Mouse (Mus musculus) heart, embryonic 13.5 days (tissue): ENCODE data around the gene Ntrk3. TPM values are rescaled to one million over a fixed set of nuclear protein-coding genes. Genes with fewer than 3 reads are reported as not detected.

ENCODE experiments used
- ATAC-seq: fragments of 200-750 bp; cut with Nextera tagmentation; 2 replicates; pipeline ENCODE4 v1.8.0; 2017; ENCODE audit warnings: moderate TSS enrichment; ENCODE audit not compliant: insufficient number of reproducible peaks, low FRiP score, low TSS enrichment; ENCODE audit errors: extremely low read depth
- H3K27ac ChIP-seq: fragments of 300-500 bp; sonication (generic); replicated peaks from 2 replicates; pipeline ENCODE4 v1.5.1; 2015; ENCODE audit warnings: moderate library complexity, mild to moderate bottlenecking, inconsistent platforms
- H3K27me3 ChIP-seq: fragments of 300-500 bp; sonication (generic); replicated peaks from 2 replicates; pipeline ENCODE4 v1.6.1; 2015; ENCODE audit warnings: mild to moderate bottlenecking, inconsistent platforms
- H3K36me3 ChIP-seq: fragments of 300-500 bp; sonication (generic); 2 replicates; pipeline ENCODE4 v1.6.1; 2015; ENCODE audit warnings: mild to moderate bottlenecking, inconsistent platforms
- H3K4me1 ChIP-seq: fragments of 300-500 bp; sonication (generic); 2 replicates; pipeline ENCODE4 v1.6.1; 2015; ENCODE audit warnings: inconsistent platforms
- H3K4me2 ChIP-seq: fragments of 300-500 bp; sonication (generic); 2 replicates; pipeline ENCODE4 v1.6.1; 2015; ENCODE audit warnings: inconsistent platforms, mild to moderate bottlenecking, moderate library complexity
- H3K4me3 ChIP-seq: fragments of 300-500 bp; sonication (generic); 2 replicates; pipeline ENCODE4 v1.5.1; 2015; ENCODE audit warnings: moderate library complexity, mild to moderate bottlenecking, inconsistent platforms
- H3K9ac ChIP-seq: fragments of 300-500 bp; sonication (generic); 2 replicates; pipeline ENCODE4 v1.6.1; 2015; ENCODE audit warnings: inconsistent platforms, mild to moderate bottlenecking, moderate library complexity
- H3K9me3 ChIP-seq: fragments of 300-500 bp; sonication (generic); 2 replicates; pipeline ENCODE4 v1.6.1; 2016; ENCODE audit warnings: inconsistent platforms
- WGBS: fragments of 180-500 bp; shearing (Covaris S2); methylation state at CpG from one replicate; pipeline ENCODE4 v1.1.7; 2015; ENCODE audit warnings: mixed read lengths; 5-methylcytosine and 5-hydroxymethylcytosine counted together
- polyA plus RNA-seq: library from polyadenylated mRNA; unstranded; fragments of >200 nt; fragmentation: Nextera tagmentation; extraction: Ambion mirVana; gene quantifications from 2 replicates; pipeline ENCODE4 v1.2.1, GENCODE M21; 2015

Ntrk3 gene
- polyA plus RNA-seq, 1 experiment from 2014 or later: 1.1 TPM

DNA sequence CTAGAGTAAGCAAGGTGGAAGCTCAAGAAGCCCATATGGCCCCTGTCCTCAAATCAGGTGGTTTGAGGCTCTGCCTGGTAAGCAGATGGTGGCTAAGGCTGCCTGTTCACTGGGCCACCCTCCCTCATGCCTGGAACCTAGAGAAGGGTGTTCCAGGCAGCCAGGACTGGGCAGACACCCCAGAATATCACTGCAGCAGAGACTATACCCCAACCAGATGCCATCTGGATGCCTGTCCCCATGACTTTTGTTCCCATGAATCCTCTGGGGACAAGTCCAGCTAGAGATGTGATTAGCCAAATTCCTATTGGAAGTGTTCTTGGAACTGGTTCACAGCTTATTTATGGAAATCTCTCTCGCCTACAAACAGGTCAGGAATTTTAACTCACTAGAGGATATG, 351.8 kb downstream of the Ntrk3 start:
- no peak overlapping the region for H3K9ac ChIP-seq
- no peaks in the 10 kb centered on the region for H3K36me3 ChIP-seq
- no peak overlapping the region for H3K27ac ChIP-seq
- no peak overlapping the region for H3K4me2 ChIP-seq
- 41% methylated on average over 1 of the region's 1 CpGs for WGBS
- no peak overlapping the region for H3K4me3 ChIP-seq
- H3K4me1 ChIP-seq: no peaks in the 10 kb centered on the region
- ATAC-seq: no peak
- H3K27me3 ChIP-seq: no peaks in the 10 kb centered on the region
- H3K9me3 ChIP-seq: no peaks in the 10 kb centered on the region

DNA sequence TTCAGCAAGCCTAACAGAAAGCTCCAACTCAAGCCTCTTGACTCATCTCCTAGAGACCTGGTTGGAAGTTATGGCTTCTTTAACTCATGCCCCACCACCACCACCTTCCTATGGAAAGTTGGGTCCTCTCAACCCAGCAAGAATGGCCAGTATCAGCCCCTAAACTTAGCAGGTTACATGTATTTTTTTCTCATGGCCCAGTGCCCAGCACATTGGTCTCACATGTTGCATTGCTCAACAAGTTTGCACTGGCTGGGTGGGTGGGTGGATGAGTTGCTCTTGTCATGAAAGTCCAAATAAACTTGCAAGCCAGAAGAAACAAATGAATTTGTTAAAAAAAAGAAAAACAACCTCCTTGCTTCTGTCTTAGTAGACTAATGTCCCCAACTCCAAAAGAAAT, 353.7 kb downstream of the Ntrk3 start:
- Histone ChIP-seq H3K36me3 (no peaks in the 10 kb centered on the region), H3K4me3 (no peak overlapping the region), H3K9ac (no peak overlapping the region), H3K27ac (no peak overlapping the region), H3K27me3 (no peaks in the 10 kb centered on the region), H3K9me3 (no peaks in the 10 kb centered on the region), H3K4me2 (no peak overlapping the region), H3K4me1 (no peaks in the 10 kb centered on the region)
- no peak for ATAC-seq

DNA sequence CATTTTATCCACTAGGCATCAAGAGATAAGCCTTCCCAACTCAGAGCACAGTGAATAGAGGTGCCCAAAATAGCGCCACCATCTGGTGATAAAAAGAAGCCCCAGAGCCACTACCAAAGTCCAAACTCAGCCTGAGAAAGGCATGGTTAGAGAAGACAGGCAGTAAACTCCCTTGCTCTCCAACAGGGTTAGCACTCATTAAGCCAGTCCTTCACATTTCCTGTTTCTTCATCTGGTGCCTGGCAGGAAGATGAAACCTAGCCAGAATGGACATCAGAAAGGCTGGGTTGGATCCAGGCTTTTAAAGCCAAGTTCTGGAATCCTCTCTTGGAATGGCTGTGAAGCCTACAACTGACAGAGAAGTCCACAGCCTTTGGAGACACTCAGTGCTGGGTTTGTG, 355.7 kb downstream of the Ntrk3 start:
- Histone ChIP-seq H3K36me3 (no peaks in the 10 kb centered on the region), H3K27me3 (no peaks in the 10 kb centered on the region), H3K4me3 (no peak overlapping the region), H3K27ac (no peak overlapping the region), H3K4me2 (no peak overlapping the region), H3K9me3 (no peaks in the 10 kb centered on the region), H3K9ac (no peak overlapping the region), H3K4me1 (no peaks in the 10 kb centered on the region)
- WGBS: 23% methylated on average over 1 of the region's 1 CpGs
- ATAC-seq: no peak

DNA sequence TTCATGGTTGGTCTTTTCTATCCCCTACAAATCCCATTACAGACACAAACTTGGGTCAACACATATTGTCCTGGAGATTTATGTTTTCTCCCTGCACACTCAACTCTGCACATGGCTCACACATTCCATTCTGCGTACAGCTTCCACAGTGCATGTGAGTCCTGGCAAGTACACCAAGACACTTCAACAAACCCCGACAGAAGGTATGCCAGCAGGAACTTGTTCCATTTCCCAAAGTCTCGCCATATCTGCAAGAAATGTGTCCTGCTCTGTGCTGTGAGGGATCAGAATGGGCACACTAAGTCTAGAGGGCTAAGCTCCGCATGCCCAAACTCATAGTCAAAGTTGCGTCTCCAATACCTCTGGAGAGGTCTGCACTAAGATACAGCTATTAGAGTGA, 358.0 kb downstream of the Ntrk3 start:
- H3K9ac ChIP-seq: no peak overlapping the region
- ATAC-seq: no peak
- no peak overlapping the region for H3K4me3 ChIP-seq
- H3K36me3 ChIP-seq: no peaks in the 10 kb centered on the region
- no peak overlapping the region for H3K27ac ChIP-seq
- H3K27me3 ChIP-seq: no peaks in the 10 kb centered on the region
- no peak overlapping the region for H3K4me2 ChIP-seq
- WGBS: 68% methylated on average over 5 of the region's 5 CpGs
- no peaks in the 10 kb centered on the region for H3K4me1 ChIP-seq
- no peaks in the 10 kb centered on the region for H3K9me3 ChIP-seq

DNA sequence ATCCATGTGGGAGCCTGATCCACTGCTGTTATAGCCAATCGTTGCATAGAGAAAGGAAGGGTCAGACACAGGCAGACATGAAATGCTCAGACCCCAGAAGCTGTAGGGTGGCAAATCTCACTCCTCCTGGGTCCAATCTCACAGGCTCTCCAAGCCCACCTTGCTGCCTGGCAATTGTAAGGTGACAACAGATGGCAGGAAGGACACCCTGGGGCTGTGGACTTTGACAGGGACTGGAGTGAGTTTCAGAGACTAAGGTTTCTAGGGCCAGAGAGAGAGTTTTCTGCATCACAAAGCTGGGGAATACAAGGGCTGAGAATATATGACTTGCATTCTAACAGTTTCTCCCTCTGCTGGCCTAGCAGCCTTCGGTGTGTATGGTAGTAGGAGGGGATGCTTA, 359.5 kb downstream of the Ntrk3 start:
- no peak overlapping the region for H3K9ac ChIP-seq
- no peak for ATAC-seq
- H3K36me3 ChIP-seq: no peaks in the 10 kb centered on the region
- no peak overlapping the region for H3K4me3 ChIP-seq
- H3K9me3 ChIP-seq: no peaks in the 10 kb centered on the region
- H3K27ac ChIP-seq: no peak overlapping the region
- H3K27me3 ChIP-seq: no peaks in the 10 kb centered on the region
- no peaks in the 10 kb centered on the region for H3K4me1 ChIP-seq
- H3K4me2 ChIP-seq: no peak overlapping the region
- 41% methylated on average over 2 of the region's 2 CpGs for WGBS

DNA sequence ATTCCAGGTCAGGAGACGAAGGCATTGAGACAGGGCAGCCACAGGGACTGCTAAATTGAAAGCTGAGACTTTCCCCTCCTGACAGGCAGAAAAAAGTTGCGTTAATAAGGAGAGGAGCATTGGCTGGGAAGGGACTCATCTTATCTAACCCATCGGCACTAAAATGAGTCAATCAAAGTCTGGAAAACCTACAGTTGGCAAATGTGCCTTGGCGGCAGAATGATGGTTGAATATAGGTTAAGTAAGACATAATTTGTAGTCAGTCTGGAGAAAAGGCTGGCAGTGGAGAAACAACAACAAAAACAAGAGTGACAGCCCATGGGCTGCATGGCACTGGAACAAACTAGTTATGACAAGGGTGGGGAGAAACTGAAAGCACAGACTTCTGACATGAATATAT, 360.9 kb downstream of the Ntrk3 start:
- Histone ChIP-seq H3K4me1 (peaks cover 7% of the 10 kb centered on the region; the same call in 1 of the 2 replicates), H3K9ac (no peak overlapping the region), H3K27ac (no peak overlapping the region), H3K36me3 (no peaks in the 10 kb centered on the region), H3K27me3 (no peaks in the 10 kb centered on the region), H3K4me2 (no peak overlapping the region), H3K4me3 (no peak overlapping the region), H3K9me3 (no peaks in the 10 kb centered on the region)
- ATAC-seq: no peak
- 46% methylated on average over 4 of the region's 4 CpGs for WGBS

DNA sequence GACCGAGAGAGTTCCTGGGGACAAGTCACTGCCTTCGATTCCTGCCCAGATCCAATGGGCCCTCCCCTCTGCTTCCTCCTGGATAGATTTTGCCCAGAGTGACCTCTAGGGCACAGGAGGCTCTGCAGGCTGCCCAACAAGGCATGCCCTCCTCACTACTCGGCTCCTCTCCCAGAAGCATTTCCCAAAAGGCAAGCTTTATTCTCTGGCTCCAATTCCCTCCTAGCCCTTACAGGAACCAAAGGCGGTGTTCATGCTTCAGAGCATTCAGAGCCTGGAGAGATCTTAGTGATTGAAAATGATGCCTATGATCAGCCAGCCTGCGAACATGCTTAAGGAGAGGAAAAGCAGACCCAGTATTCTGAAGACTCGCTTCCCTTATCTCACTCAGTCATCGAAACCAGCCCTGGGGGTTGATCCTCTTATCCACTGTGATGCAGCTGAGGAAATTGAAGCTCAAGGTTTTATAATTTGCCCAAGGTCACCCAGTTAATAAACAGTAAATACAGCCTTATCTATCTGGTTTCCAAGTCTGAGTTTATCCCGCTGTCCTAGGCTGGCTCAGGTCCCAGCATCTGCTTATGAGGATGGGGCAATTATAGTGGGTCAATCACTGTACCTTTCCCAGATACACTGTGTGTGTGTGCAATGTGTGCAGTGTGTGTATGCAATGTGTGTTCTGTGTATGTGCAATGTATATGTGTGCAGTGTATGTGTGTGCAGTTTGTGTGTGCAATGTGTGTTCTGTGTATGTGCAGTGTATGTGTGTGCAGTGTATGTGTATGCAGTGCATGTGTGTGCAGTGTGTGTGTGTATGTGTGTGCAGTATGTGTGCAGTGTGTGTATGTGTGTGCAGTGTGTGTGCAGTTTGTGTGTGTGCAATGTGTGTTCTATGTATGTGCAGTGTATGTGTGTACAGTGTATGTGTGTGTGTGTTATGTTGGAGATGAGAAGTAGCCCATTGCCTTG, 376.2 kb downstream of the Ntrk3 start:
- 56% methylated on average over 8 of the region's 8 CpGs for WGBS
- H3K9me3 ChIP-seq: no peaks in the 10 kb centered on the region
- no peaks in the 10 kb centered on the region for H3K36me3 ChIP-seq
- no peak overlapping the region for H3K4me2 ChIP-seq
- no peak overlapping the region for H3K4me3 ChIP-seq
- H3K27ac ChIP-seq: no peak overlapping the region
- H3K27me3 ChIP-seq: no peaks in the 10 kb centered on the region
- no peak overlapping the region for H3K9ac ChIP-seq
- no peak for ATAC-seq
- H3K4me1 ChIP-seq: no peaks in the 10 kb centered on the region

DNA sequence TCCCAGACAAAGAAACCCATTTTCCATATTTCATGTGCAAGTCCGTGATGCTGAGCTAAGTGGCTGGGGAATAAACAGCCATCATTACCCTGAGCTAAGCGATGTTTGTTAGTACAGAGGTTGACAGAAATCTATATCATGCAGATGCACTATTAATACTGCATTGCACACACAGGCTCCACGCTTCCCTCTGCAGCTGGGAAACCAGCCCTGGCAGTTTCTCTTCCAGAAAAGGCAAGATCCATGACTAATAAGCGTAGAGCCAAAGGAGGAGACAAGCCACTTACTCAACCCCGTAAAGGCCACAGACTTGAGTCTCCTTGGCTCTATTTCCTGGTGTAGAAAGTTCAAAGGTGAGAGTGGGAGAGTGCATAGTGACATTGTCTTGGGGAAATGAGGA, 390.3 kb downstream of the Ntrk3 start:
- ATAC-seq: no peak
- H3K27ac ChIP-seq: no peak overlapping the region
- WGBS: 73% methylated on average over 5 of the region's 5 CpGs
- H3K27me3 ChIP-seq: no peaks in the 10 kb centered on the region
- H3K4me1 ChIP-seq: no peaks in the 10 kb centered on the region
- H3K36me3 ChIP-seq: no peaks in the 10 kb centered on the region
- no peak overlapping the region for H3K4me3 ChIP-seq
- H3K4me2 ChIP-seq: no peak overlapping the region
- no peaks in the 10 kb centered on the region for H3K9me3 ChIP-seq
- H3K9ac ChIP-seq: no peak overlapping the region

DNA sequence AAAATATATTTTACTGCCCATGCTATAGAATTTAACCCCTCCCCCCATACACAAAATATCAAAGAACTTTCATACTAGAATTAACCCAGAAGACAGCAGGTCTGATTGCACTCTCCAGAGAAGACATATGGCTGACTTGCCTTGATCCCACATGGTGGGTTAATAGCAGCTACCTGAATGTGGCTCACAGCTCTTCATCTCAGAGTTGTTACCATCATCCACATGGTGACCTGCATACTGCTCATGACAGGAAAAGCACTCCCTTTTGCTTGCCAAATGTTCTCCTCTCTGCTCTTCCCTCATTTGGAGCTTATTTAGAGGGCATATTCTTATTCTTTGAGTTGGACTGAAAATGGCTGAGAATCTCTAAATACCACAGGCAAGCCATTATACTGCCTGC, 404.4 kb downstream of the Ntrk3 start:
- Histone ChIP-seq H3K9ac (no peak overlapping the region), H3K27me3 (no peaks in the 10 kb centered on the region), H3K36me3 (no peaks in the 10 kb centered on the region), H3K4me1 (no peaks in the 10 kb centered on the region), H3K4me3 (no peak overlapping the region), H3K9me3 (no peaks in the 10 kb centered on the region), H3K4me2 (no peak overlapping the region), H3K27ac (no peak overlapping the region)
- no peak for ATAC-seq

DNA sequence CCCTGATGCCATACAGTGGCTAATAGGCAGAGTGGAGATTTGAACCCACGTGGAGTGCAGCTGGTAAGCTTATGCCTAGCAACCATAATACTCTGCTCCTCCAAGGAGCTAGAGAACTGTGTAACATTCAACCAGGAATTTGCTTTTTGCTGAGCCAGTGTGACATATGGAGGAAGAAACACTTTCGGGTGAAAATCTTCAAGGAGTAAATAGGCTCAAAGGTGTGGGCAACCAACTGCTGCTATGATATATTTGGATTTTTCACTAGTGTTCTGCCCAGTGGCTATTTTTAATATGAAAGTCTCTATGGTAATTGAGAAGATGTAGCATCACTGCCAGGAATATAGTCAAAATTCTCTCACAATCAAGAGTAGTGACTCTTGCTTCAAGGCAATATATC, 409.5 kb downstream of the Ntrk3 start:
- Histone ChIP-seq H3K4me3 (no peak overlapping the region), H3K9ac (no peak overlapping the region), H3K27ac (no peak overlapping the region), H3K9me3 (no peaks in the 10 kb centered on the region; the same call in 1 of the 2 replicates), H3K27me3 (no peaks in the 10 kb centered on the region), H3K4me1 (no peaks in the 10 kb centered on the region), H3K4me2 (no peak overlapping the region), H3K36me3 (no peaks in the 10 kb centered on the region)
- ATAC-seq: no peak
- 71% methylated on average over 2 of the region's 2 CpGs for WGBS

DNA sequence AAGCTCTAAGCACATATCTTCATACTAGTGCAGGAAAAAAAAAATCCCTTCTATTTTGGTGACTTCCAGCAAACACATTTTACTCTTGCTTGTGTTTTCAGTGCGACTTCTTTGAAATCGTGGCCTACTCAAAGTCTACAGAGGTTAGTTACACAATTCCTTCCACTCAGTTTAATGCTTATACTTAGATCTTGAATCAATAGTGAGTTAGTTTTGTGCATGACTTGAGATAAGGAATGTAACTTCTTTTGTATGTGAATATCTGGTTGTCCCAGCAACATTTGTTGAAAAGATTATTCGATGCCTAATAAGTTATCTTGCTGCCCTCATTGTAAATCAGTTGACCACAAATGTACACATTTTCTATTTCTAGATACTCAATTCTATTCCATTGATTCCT, 411.6 kb downstream of the Ntrk3 start:
- no peak for ATAC-seq
- no peak overlapping the region for H3K9ac ChIP-seq
- H3K4me2 ChIP-seq: no peak overlapping the region
- H3K27ac ChIP-seq: no peak overlapping the region
- no peaks in the 10 kb centered on the region for H3K4me1 ChIP-seq
- H3K9me3 ChIP-seq: no peaks in the 10 kb centered on the region; the same call in 1 of the 2 replicates
- no peak overlapping the region for H3K4me3 ChIP-seq
- H3K27me3 ChIP-seq: no peaks in the 10 kb centered on the region
- 69% methylated on average over 3 of the region's 3 CpGs for WGBS
- H3K36me3 ChIP-seq: no peaks in the 10 kb centered on the region

DNA sequence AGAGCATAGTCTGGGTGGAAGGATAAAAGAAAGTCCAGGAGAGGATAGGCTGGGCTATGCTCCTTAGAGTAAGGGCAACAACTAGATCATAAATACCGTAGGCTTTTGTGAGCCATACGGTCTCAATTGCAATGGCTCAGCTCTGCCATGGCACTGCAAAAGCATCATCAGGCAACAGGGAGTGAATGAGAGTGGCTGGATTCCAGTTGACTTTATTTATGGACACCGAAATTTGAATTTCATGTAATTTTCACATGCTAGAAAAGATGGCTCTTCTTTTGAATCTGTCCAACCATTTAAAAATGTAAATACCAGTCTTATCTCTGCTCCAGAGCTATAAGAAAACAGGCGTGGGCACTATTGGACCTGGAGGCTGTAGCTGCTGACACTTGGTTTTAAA, 419.2 kb downstream of the Ntrk3 start:
- Histone ChIP-seq H3K4me2 (no peak overlapping the region), H3K36me3 (no peaks in the 10 kb centered on the region), H3K27ac (no peak overlapping the region), H3K9ac (no peak overlapping the region), H3K27me3 (no peaks in the 10 kb centered on the region), H3K4me1 (no peaks in the 10 kb centered on the region), H3K4me3 (no peak overlapping the region), H3K9me3 (no peaks in the 10 kb centered on the region)
- WGBS: 73% methylated on average over 4 of the region's 4 CpGs
- no peak for ATAC-seq
